ENCODE assay signal across 8 mouse cellular contexts in genomic region chr10:43451848-43452662, GRCm38 (mm10). TPM values are rescaled to one million over a fixed set of nuclear protein-coding genes. Genes with fewer than 3 reads are reported as not detected.
DNase-seq lines count a peak whose midpoint lies in the region; ATAC-seq and TF ChIP-seq lines count a peak whose summit lies in the region.

No protein-coding gene starts in this region.

- peak overlapping the region; percentile 26 for H3K4me2 ChIP-seq in forebrain, postnatal 0 days (ENCODE audit: low read depth)
- H3K4me2 ChIP-seq in lung, embryonic 14.5 days, result peak overlapping the region; percentile 54

- in situ Hi-C loops in ES-E14 (cut with MboI; ENCODE audit: low sequenced_read_pairs in 2 of 2, unreplicated experiment in 2 of 2), result no loop called here

- peak; percentile 93 for ATAC-seq in forebrain, postnatal 0 days
- peak; percentile 56; the same call in 1 of the 2 replicates for ATAC-seq in lung, embryonic 14.5 days (ENCODE audit: insufficient read depth)

- peak; percentile 71 for TF ChIP-seq CTCF in cerebellum, adult 2 months (IDR thresholded peaks at IDR 0.05; ENCODE audit: borderline replicate concordance, insufficient read depth, low read depth, low read length)
- peak; percentile 85 for TF ChIP-seq CTCF in forebrain, postnatal 0 days (IDR thresholded peaks at IDR 0.05; ENCODE audit: low read depth)
- peak; percentile 78 for TF ChIP-seq CTCF in lung, embryonic 14.5 days (IDR thresholded peaks at IDR 0.05; ENCODE audit: low read depth)
- no peak for TF ChIP-seq CTCF in thymus, adult 2 months (IDR thresholded peaks at IDR 0.05; ENCODE audit: borderline replicate concordance, control insufficient read depth, extremely low read depth, insufficient read depth, low read length, poor library complexity)

- 18% methylated on average over 16 of the region's 16 CpGs for WGBS in cerebellum, adult 2 months
- 22% methylated on average over 16 of the region's 16 CpGs for WGBS in forebrain, postnatal 0 days
- 20% methylated on average over 16 of the region's 16 CpGs for WGBS in lung, embryonic 14.5 days
- WGBS in thymus, adult 2 months, result 16% methylated on average over 16 of the region's 16 CpGs

- no peaks in the 10 kb centered on the region for H3K36me3 ChIP-seq in ES-E14 (ENCODE audit: control insufficient read depth, insufficient read depth, low read length, poor library complexity, severe bottlenecking)
- H3K36me3 ChIP-seq in forebrain, postnatal 0 days (ENCODE audit: insufficient read depth), result no peaks in the 10 kb centered on the region
- no peaks in the 10 kb centered on the region for H3K36me3 ChIP-seq in lung, embryonic 14.5 days (ENCODE audit: insufficient read depth)
- H3K36me3 ChIP-seq in thymus, adult 2 months (ENCODE audit: control insufficient read depth, insufficient read depth, low read length), result no peaks in the 10 kb centered on the region

- H3K9me3 ChIP-seq in ES-E14 (ENCODE audit: control insufficient read depth, insufficient read depth, low read depth, low read length), result no peaks in the 10 kb centered on the region
- no peaks in the 10 kb centered on the region for H3K9me3 ChIP-seq in forebrain, postnatal 0 days (ENCODE audit: low read length)
- no peaks in the 10 kb centered on the region for H3K9me3 ChIP-seq in lung, embryonic 14.5 days (ENCODE audit: low read depth, low read length)

- H3K27ac ChIP-seq in ES-E14 (ENCODE audit: insufficient read depth, low read depth, low read length, poor library complexity, severe bottlenecking), result no peak overlapping the region
- H3K27ac ChIP-seq in cerebellum, adult 2 months (ENCODE audit: insufficient read depth, low read length), result no peak overlapping the region
- no peak overlapping the region for H3K27ac ChIP-seq in forebrain, postnatal 0 days (ENCODE audit: low read depth, low read length)
- H3K27ac ChIP-seq in lung, embryonic 14.5 days (ENCODE audit: low read depth), result no peak overlapping the region
- no peak overlapping the region for H3K27ac ChIP-seq in thymus, adult 2 months (ENCODE audit: control insufficient read depth, insufficient read depth, low read length)

- no peak overlapping the region for H3K9ac ChIP-seq in ES-E14 (ENCODE audit: insufficient read depth, low read depth, low read length, poor library complexity, severe bottlenecking)
- H3K9ac ChIP-seq in forebrain, postnatal 0 days, result no peak overlapping the region
- H3K9ac ChIP-seq in lung, embryonic 14.5 days, result peak overlapping the region; percentile 1; the same call in 1 of the 2 replicates

- peak; percentile 51 for DNase-seq in ES-E14 (ENCODE audit: low read depth, low spot score)
- DNase-seq in cerebellum, adult 2 months, result peak; percentile 74 to 78
- DNase-seq in forebrain, postnatal 0 days, result peak; percentile 84
- DNase-seq in heart, postnatal 4 days, result peak; percentile 88
- DNase-seq in layer of hippocampus, adult 8-10 months (ENCODE audit: low spot score in 2 of 2), result peak; percentile 69 to 76
- peak; percentile 91 for DNase-seq in lung, embryonic 14.5 days
- peak; percentile 54 for DNase-seq in ovary, adult 18-20 months (ENCODE audit: low spot score)
- peak; percentile 68 for DNase-seq in thymus, adult 2 months

- no peaks in the 10 kb centered on the region for H3K27me3 ChIP-seq in cerebellum, adult 2 months (ENCODE audit: control insufficient read depth, insufficient read depth, low read length)
- H3K27me3 ChIP-seq in forebrain, postnatal 0 days (ENCODE audit: insufficient read depth, low read length), result no peaks in the 10 kb centered on the region
- H3K27me3 ChIP-seq in lung, embryonic 14.5 days (ENCODE audit: insufficient read depth, low read length), result no peaks in the 10 kb centered on the region
- H3K27me3 ChIP-seq in thymus, adult 2 months (ENCODE audit: control insufficient read depth, insufficient read depth, low read length), result no peaks in the 10 kb centered on the region

- no peaks in the 10 kb centered on the region; a peak in 1 of 4 replicates for H3K4me1 ChIP-seq in ES-E14 (ENCODE audit: control insufficient read depth in 2 of 2, insufficient read depth in 2 of 2, low read length in 2 of 2, poor library complexity in 1 of 2)
- H3K4me1 ChIP-seq in cerebellum, adult 2 months (ENCODE audit: control insufficient read depth, insufficient read depth, low read length), result no peaks in the 10 kb centered on the region
- H3K4me1 ChIP-seq in forebrain, postnatal 0 days (ENCODE audit: insufficient read depth), result 0 out of 2 replicates have a peak, but pooled peaks cover 2% of the 10 kb centered on the region
- no peaks in the 10 kb centered on the region for H3K4me1 ChIP-seq in lung, embryonic 14.5 days (ENCODE audit: insufficient read depth)
- H3K4me1 ChIP-seq in thymus, adult 2 months (replicated peaks; ENCODE audit: control insufficient read depth, insufficient read depth, low read length), result peaks cover 3% of the 10 kb centered on the region; the same call in 1 of the 2 replicates

- no peak for TF ChIP-seq POLR2A in cerebellum, adult 2 months (IDR thresholded peaks at IDR 0.05; ENCODE audit: borderline replicate concordance, insufficient read depth, low read length)
- no peak for TF ChIP-seq POLR2A in thymus, adult 2 months (IDR thresholded peaks at IDR 0.05; ENCODE audit: control insufficient read depth, extremely low read depth, insufficient read depth, low read length, poor library complexity)

- H3K4me3 ChIP-seq in ES-E14 (ENCODE audit: insufficient read depth in 1 of 2, low read depth in 1 of 2, low read length in 2 of 2, poor library complexity in 1 of 2, severe bottlenecking in 1 of 2), result no peak overlapping the region
- H3K4me3 ChIP-seq in cerebellum, adult 2 months (replicated peaks; ENCODE audit: insufficient read depth, low read depth, low read length), result no peak overlapping the region
- peak overlapping the region; percentile 4; the same call in 1 of the 2 replicates for H3K4me3 ChIP-seq in forebrain, postnatal 0 days (ENCODE audit: low read depth, low read length)
- H3K4me3 ChIP-seq in lung, embryonic 14.5 days (ENCODE audit: low read depth, low read length), result peak overlapping the region; percentile 11
- H3K4me3 ChIP-seq in thymus, adult 2 months (ENCODE audit: control insufficient read depth, insufficient read depth, low read length), result peak overlapping the region; percentile 36

TF ChIP-seq in ES-E14, 5 proteins besides CTCF, POLR2A, EP300 and RAD21:
- no peak for TF ChIP-seq MAFK (IDR thresholded peaks at IDR 0.05; ENCODE audit: insufficient read depth, low read depth, low read length)
- no peak for TF ChIP-seq HCFC1 (IDR thresholded peaks at IDR 0.05; ENCODE audit: borderline replicate concordance, insufficient read depth, low read length)
- no peak for TF ChIP-seq CHD2 (IDR thresholded peaks at IDR 0.05; ENCODE audit: low read depth, low read length)
- no peak; the same call in 1 of the 2 replicates for TF ChIP-seq ZC3H11A (IDR thresholded peaks at IDR 0.05; ENCODE audit: borderline replicate concordance, low read depth, low read length)
- TF ChIP-seq ZNF384 (IDR thresholded peaks at IDR 0.05; ENCODE audit: low read depth, low read length), result no peak

RNA-seq across cellular contexts. Expression of gene Bend3, which starts 26.6 kb away (rescaled TPM):
- 23.2 and 26.4 TPM in 2 replicates for total RNA-seq in ES-E14 (2012; rRNA removed)
- 2.8 and 3.2 TPM in 2 replicates for polyA plus RNA-seq in cerebellum, adult 2 months (2012; rRNA removed)
- 8.5 and 11.1 TPM in 2 replicates for total RNA-seq in forebrain, postnatal 0 days (2014; rRNA removed)
- polyA plus RNA-seq in forebrain, postnatal 0 days (2015; fragmentation: Nextera tagmentation; extraction: Ambion mirVana), result 2.0 and 2.2 TPM in 2 replicates
- total RNA-seq in heart, postnatal 4 days (2021), result 10 to 100 TPM; 13.8 to 15.2 TPM
- 1 to 10 TPM; 4.6 to 7.2 (median 6.1) TPM for total RNA-seq in layer of hippocampus, adult 8-10 months (2022)
- polyA plus RNA-seq in lung, embryonic 14.5 days (2014; fragmentation: Nextera tagmentation; extraction: Ambion mirVana), result 7.9 and 8.4 TPM in 2 replicates
- 5.1 and 7.3 TPM in 2 replicates for polyA plus RNA-seq in thymus, adult 2 months (2012; rRNA removed)

Comparison
In these comparisons a context has a peak if more than half of its experiments do, and no peak if none do; other contexts are left out.
1. H3K4me3 ChIP-seq: peak in forebrain, postnatal 0 days (single experiment), lung, embryonic 14.5 days (single experiment) and thymus, adult 2 months (single experiment); none in ES-E14 (0 of 2) and cerebellum, adult 2 months (single experiment).
2. Peak in every context shown above with its lines, with median percentiles within 50 percentile points of each other: DNase-seq.